Mouse (Mus musculus) olfactory bulb, adult 2 months (tissue): Measurements from ENCODE around the gene Hip1. TPM values are rescaled to one million over a fixed set of nuclear protein-coding genes. Genes with fewer than 3 reads are reported as not detected.

Source experiments
- H3K27ac ChIP-seq: fragments of 200-500 bp; 2 replicates; pipeline ENCODE4 v1.5.1; 2012; ENCODE audit warnings: low read depth, low read length; ENCODE audit not compliant: insufficient read depth
- H3K4me1 ChIP-seq: fragments of 200-500 bp; 2 replicates; pipeline ENCODE4 v1.6.1; 2012; ENCODE audit warnings: low read length; ENCODE audit not compliant: control insufficient read depth, insufficient read depth
- H3K4me3 ChIP-seq: fragments of 200-500 bp; 2 replicates; pipeline ENCODE4 v1.5.1; 2012; ENCODE audit warnings: mild to moderate bottlenecking, low read depth, low read length, moderate library complexity; ENCODE audit not compliant: insufficient read depth
- CTCF ChIP-seq: fragments of 200-500 bp; IDR thresholded peaks from 2 replicates; pipeline ENCODE4 v1.5.1; 2012; ENCODE audit warnings: low read depth, mild to moderate bottlenecking, low read length, moderate library complexity; ENCODE audit not compliant: insufficient read depth
- POLR2A ChIP-seq: fragments of 200-500 bp; IDR thresholded peaks from 2 replicates; pipeline ENCODE4 v1.6.1; 2012; ENCODE audit warnings: mild to moderate bottlenecking, low read depth, low read length, moderate library complexity; ENCODE audit not compliant: insufficient read depth
- WGBS: fragments of 180-500 bp; shearing (Covaris S2); methylation state at CpG from one replicate; pipeline ENCODE4 v1.1.7; 2018; 5-methylcytosine and 5-hydroxymethylcytosine counted together
- polyA plus RNA-seq: library from polyadenylated mRNA; stranded (reverse); fragments of >200 nt; gene quantifications from 2 replicates; pipeline ENCODE4 v1.2.4, GENCODE M21; 2012; ENCODE audit warnings: low replicate concordance; ENCODE audit not compliant: missing spikeins, insufficient read depth, insufficient read length

The Hip1 gene
- polyA plus RNA-seq, 1 experiment: 69.9 TPM

- whole genome bisulfite sequencing: 79% methylated on average over 3 of the region's 3 CpGs
- H3K4me3 ChIP-seq: no peak overlapping the region
- TF ChIP-seq CTCF (no peak), POLR2A (no peak)
- no peaks in the 10 kb centered on the region for H3K4me1 ChIP-seq
- H3K27ac ChIP-seq: no peak overlapping the region
Observed at GRCm38 (mm10) chr5:135362572-135362971, 182.3 kb downstream of the Hip1 start.

GRCm38 (mm10) chr5:135359772-135360171 is 185.1 kb downstream of the Hip1 start:
- TF ChIP-seq CTCF: no peak
- no peak for TF ChIP-seq POLR2A
- no peaks in the 10 kb centered on the region for H3K4me1 ChIP-seq
- WGBS: 93% methylated on average over 2 of the region's 2 CpGs
- no peak overlapping the region for H3K27ac ChIP-seq
- H3K4me3 ChIP-seq: no peak overlapping the region

GRCm38 (mm10) chr5:135357556-135357955 is 187.4 kb downstream of the Hip1 start:
- 78% methylated on average over 2 of the region's 2 CpGs for WGBS
- H3K4me3 ChIP-seq: no peak overlapping the region
- no peaks in the 10 kb centered on the region for H3K4me1 ChIP-seq
- TF ChIP-seq POLR2A (no peak), CTCF (no peak)
- no peak overlapping the region for H3K27ac ChIP-seq

Other genes starting within 250 kb of the Hip1 start
- gene Fkbp6, start 195.1 kb downstream of the Hip1 start, polyA plus RNA-seq: not detected in 2 replicates
- gene Trim50, start 191.8 kb downstream of the Hip1 start, polyA plus RNA-seq: not detected in 2 replicates
- not detected in 2 replicates for gene Nsun5, start 175.2 kb downstream of the Hip1 start, polyA plus RNA-seq
- gene Pom121, start 150.6 kb downstream of the Hip1 start, polyA plus RNA-seq: not detected in 2 replicates
- gene Ccl26, start 18.4 kb upstream of the Hip1 start, polyA plus RNA-seq: not detected in 2 replicates
- not detected in 2 replicates for gene Ccl24, start 27.9 kb upstream of the Hip1 start, polyA plus RNA-seq
- gene Rhbdd2, start 87.5 kb upstream of the Hip1 start, polyA plus RNA-seq: not detected in 2 replicates
- gene Por, start 124.9 kb upstream of the Hip1 start, polyA plus RNA-seq: not detected in 2 replicates
- gene Tmem120a, start 199.3 kb upstream of the Hip1 start, polyA plus RNA-seq: not detected in 2 replicates
- not detected in 2 replicates for gene Styxl1, start 233.3 kb upstream of the Hip1 start, polyA plus RNA-seq
- gene Mdh2, start 233.4 kb upstream of the Hip1 start, polyA plus RNA-seq: 359 and 724 TPM in 2 replicates